Mouse (Mus musculus) layer of hippocampus, postnatal 10 days (tissue): ENCODE results near the gene Ckb. TPM values are rescaled to one million over a fixed set of nuclear protein-coding genes. Genes with fewer than 3 reads are reported as not detected.

Experiments used
- DNase-seq, 2 experiments: peaks; one replicate each; pipeline ENCODE4 v3.0.0; 2021; ENCODE audit warnings: low spot score in 2 of 2
- total RNA-seq, 2 experiments: library from RNA; stranded (reverse); gene quantifications; 2 replicates each; pipeline ENCODE4 v1.2.3; 2021

Gene Ckb
- total RNA-seq, 2 experiments from 2014 or later, result 969 to 1,026 TPM

- DNase-seq, result peak; percentile 78 to 84
These were observed 21.5 kb upstream of the Ckb start for GRCm38 (mm10) chr12:111693341-111694270.

DNA sequence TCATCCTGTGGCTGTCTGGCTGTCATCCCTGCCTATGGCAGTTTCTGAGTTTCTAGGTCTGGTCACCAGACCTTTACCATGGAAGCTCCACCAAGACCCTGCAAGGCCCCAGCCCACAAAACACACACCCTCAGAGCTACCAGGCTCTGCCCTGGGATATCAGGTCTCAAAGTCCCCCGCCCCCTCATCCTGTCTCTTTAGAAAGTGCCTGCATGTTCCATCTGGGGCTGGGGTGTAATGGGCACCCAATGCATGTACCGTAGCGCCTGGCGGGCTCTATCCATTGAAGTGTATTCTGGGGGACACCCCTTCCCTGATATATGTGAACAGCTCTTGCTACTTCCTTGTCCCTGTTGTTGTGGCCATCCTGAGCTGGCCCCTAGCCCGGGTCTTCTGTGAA is 20.8 kb upstream of the Ckb start:
- no peak for DNase-seq

DNA sequence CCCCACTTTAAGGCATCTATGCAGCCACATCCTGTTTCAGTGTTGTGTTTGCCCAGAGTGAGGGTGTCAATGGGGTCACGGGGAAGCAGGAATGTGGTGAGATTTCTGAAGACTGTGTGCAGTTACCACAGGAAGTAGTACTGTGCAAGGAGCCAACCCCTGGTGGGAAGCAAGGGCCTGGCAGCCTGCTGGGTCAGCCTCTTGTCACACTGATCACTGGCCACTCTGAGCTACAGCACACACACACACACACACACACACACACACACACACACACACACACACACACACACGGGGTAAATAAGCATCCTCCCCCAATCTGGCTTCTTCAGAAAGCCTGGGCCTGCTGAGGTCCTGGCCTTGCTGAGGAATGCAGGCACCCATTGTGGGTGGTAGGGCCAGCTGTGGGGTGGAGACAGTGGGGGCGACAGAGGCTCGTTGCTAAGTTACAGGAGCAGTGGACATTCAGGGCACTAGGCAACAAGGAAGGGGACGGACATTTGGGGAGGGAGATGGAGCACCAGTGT is 19.3 kb upstream of the Ckb start:
- peak; percentile 55 to 56 for DNase-seq

DNA sequence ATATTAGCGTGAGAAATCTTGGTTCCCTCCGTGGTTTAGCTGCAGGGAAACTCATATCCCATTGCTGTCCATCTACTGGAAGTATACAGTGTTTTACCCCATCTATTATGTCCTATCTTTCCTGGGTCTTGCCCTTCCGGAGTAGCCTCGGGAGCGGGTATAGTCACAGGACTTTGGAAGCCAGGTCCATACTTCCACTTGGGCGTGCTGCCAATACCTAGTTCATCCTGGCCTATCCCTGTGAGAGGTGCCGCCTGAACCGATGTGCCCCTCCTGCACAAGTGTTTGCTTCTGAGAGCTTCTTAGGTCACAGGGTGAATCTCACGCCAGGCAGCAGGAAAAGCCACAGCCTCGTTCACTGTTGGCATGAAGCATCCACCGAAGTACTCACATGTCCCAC is 17.3 kb upstream of the Ckb start:
- no peak for DNase-seq

DNA sequence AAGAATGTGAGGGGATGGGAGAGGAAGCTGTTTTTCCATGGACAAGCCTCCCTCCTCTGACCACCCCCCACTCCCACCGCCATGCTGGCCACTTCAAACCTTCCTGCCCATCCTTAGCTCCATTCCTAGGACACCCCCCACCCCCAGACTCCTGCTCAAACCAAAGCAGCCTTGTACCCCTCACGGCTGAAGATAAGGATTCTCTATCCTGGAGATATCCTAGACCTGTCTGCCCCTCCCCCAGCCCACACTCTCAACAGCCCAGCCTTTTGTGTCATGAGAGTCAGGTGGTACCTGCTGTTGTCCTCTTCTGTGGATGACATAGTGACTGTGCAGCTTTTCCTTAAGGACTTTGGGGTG is 15.9 kb upstream of the Ckb start:
- DNase-seq, result no peak

DNA sequence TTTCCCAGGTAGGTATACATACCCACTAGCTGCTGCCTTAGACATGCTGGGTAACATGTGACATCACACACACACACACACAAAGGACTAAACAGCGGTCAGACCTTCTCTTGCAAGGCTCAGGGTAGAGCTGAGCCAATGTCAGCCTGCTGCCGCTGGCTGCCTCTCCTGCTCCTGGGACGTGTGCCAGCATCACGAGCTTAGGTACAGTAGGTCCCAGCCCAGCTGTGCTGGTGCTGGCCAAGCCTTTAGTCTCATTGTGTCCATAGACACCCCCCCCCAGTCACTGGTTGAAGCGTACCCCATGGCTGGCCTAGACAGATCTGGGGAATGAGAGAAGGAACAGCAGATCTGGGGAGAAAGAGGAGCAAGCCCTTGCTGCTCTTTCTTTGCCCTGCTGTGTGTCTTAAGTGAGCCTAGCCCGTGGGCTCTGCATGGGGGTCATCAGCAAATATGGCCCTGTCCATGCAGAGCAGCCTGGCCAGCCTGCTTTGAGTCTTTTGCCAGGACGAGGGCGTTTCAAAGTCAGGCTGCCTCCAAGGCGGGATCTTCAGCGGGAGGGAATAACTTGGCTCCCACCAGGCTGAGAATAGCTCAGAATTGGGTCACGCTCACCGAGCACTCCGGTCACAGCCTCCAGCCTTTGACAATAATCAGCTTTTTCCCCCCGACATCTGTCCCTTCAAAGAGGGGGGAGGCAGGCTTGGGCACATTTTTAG is 15.4 kb upstream of the Ckb start:
- DNase-seq, result peak; percentile 67 to 71

GRCm38 (mm10) chr12:111686390-111686789 is 14.3 kb upstream of the Ckb start:
- no peak for DNase-seq

DNA sequence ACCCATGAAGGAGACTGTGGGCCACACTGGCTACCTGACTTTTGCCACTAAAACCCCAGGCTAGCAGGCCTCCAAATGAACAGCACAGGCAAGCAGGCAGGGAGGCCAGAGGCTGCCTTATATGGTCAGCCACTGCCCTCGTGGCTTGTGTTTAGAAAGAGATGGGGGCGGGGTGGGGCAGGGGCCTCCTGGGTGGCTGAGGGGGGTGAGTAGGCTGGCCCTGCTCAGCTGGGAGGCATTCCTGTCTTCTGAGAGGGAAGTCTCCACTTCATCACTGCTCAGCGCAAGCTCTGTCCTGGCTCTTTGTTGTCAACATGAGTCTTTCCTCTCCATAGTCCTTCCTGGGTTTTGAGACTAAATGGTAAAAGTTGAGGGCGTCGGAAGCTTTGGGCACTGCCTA is 10.7 kb upstream of the Ckb start:
- no peak for DNase-seq

GRCm38 (mm10) chr12:111682003-111682402 is 9.9 kb upstream of the Ckb start:
- no peak for DNase-seq

DNA sequence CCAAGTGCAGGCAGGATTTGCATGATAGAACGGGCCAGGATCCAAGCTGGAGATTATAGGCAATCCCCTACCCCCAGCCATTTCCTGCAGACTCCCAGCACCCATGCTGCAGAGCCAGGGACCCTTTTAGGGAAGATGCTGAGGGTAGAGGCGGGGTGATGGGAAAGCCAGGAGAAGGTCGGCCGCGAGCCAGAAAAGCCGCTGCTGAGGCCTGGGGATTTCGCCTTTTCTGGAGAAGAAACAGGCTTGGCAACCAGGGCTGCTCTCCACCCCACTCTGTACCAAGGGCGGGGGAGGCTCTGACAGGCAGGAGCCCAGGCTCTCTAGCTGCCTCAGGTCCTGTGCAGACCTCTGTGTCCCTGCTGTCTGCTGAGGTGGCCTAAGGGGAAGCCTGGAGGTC is 9.2 kb upstream of the Ckb start:
- DNase-seq, result no peak

GRCm38 (mm10) chr12:111680661-111681060 is 8.5 kb upstream of the Ckb start:
- no peak for DNase-seq

DNA sequence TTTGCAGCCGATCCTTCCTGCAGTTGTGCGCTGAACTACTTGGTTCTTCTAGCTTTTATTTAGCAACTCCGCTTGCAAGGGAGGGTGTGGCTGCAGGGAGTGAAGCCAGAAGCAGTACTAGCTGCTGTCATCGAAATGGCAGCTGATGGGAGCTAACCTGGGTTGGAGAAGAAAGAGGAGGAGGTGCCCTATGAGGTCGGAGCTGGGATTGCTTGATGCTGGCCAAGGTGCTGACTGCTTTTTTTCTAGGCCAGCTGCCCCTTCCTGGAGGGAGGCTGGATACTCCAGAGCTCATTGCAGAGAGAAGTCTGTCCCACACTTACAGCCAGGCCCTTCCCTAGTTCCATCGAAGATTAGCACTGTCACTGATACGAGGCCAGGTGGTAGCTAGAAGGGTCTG is 6.9 kb upstream of the Ckb start:
- DNase-seq, result no peak

DNA sequence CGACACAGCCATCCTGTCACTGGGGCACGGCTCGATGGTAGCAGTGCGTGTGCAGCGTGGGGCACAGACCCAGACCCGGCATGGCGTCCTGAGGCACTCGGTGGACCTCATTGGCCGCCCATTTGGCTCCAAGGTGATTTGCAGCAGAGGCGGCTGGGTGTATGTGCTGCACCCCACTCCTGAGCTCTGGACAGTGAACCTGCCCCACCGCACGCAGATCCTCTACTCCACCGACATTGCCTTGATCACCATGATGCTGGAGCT is 6.5 kb upstream of the Ckb start:
- DNase-seq, result no peak

- peak; percentile 89 to 90 for DNase-seq
These were observed 5.9 kb upstream of the Ckb start, which contains the start of gene Trmt61a for GRCm38 (mm10) chr12:111677882-111678669. Gene Trmt61a, plus strand, starts transcription at chr12:111678105.

- peak in 1 of 2 experiments; percentile 59 for DNase-seq
These were observed 5.3 kb upstream of the Ckb start for GRCm38 (mm10) chr12:111677421-111677820.

- DNase-seq, result no peak
These were observed 3.9 kb upstream of the Ckb start for GRCm38 (mm10) chr12:111675797-111676580.

DNA sequence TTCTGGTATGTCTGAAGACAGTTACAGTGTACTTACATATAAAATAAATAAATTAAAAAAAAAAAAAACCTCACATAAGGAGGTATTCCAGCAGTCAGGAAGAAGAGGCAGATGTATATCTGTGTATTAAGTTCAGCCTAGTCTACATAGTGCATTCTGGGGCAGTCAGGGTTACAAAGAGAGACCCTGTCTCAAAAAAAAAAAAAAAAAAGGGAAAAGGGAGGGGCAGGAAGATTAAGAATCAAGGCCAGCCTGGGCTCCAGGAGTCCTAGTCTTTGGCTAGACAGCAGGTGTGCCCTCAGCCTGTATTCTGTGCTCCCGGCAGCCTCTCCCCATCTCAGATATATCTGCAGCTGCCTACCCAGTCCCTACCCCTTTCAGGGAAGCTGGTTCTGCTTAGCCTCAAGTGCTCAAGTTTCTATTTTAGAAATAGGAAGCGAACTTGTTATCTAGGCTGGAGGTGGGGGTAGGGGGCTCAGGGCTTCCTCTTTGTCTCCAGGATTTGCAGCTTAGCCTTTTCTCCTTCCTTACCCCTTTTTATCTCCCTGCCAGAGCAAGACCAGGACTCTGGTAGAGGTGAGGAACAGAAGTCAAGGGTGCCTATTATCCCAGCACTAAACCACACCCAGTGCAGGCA is 2.8 kb upstream of the Ckb start:
- DNase-seq, result no peak

- no peak for DNase-seq
These were observed 443 bp upstream of the Ckb start for GRCm38 (mm10) chr12:111672581-111672980.

GRCm38 (mm10) chr12:111671431-111671902 is 671 bp downstream of the Ckb start:
- peak; percentile 81 to 84 for DNase-seq

DNA sequence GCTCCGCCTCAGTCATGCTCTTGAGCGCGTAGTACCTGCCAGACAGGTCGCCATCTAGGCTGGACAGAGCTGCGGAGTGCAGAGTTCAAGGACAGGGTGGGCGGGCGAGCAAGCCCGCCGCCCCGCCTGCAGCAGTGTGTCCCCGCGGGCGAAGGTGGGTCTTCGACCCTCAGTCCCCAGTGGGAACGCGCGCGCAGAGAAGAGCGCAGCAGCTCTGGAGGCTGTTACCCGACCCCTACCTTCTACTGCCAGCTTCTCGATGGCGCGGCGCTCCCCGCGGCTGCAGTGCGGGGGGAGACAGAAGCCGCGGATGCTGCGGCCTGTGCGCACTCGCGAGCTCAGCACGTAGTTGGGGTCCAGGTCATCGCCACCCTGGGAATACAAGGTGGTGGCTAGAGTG is 1.2 kb downstream of the Ckb start:
- DNase-seq, result peak in 1 of 2 experiments; percentile 51
